Mouse (Mus musculus) layer of hippocampus, adult 2 months (tissue): ENCODE data around the gene Zfp69. TPM values are rescaled to one million over a fixed set of nuclear protein-coding genes. Genes with fewer than 3 reads are reported as not detected.

Experiments used
- DNase-seq, 2 experiments: peaks; one replicate each; pipeline ENCODE4 v3.0.0; 2022; ENCODE audit warnings: low spot score in 2 of 2
- H3K27ac ChIP-seq: fragments of 200-600 bp; 2 replicates; pipeline ENCODE4 v1.8.1; 2022
- H3K4me3 ChIP-seq: fragments of 200-600 bp; 2 replicates; pipeline ENCODE4 v1.8.1; 2022; ENCODE audit warnings: mild to moderate bottlenecking
- CTCF ChIP-seq: fragments of 200-600 bp; conservative IDR thresholded peaks from 2 replicates; pipeline ENCODE4 v1.8.1; 2022; ENCODE audit warnings: antibody characterized with exemption, mild to moderate bottlenecking, moderate library complexity
- total RNA-seq, 2 experiments: library from RNA; stranded (reverse); gene quantifications; 2 replicates each; pipeline ENCODE4 v1.2.3; 2021

Zfp69 gene
- total RNA-seq, 2 experiments from 2014 or later: 1.5 to 1.7 TPM

GRCm38 (mm10) chr4:120955586-120955985 lies 4.1 kb upstream of the Zfp69 start:
- no peak overlapping the region for H3K27ac ChIP-seq
- TF ChIP-seq CTCF: no peak
- no peak for DNase-seq
- no peak overlapping the region for H3K4me3 ChIP-seq

- H3K27ac ChIP-seq: no peak overlapping the region
These were observed 2.2 kb upstream of the Zfp69 start for GRCm38 (mm10) chr4:120953667-120954066.

GRCm38 (mm10) chr4:120953038-120953437 lies 1.5 kb upstream of the Zfp69 start:
- Histone ChIP-seq H3K4me3 (no peak overlapping the region), H3K27ac (no peak overlapping the region)
- no peak for DNase-seq
- TF ChIP-seq CTCF: no peak

More at GRCm38 (mm10) chr4:120953667-120954066, 2.2 kb upstream of the Zfp69 start:
- H3K4me3 ChIP-seq: no peak overlapping the region
- no peak for TF ChIP-seq CTCF
- no peak for DNase-seq

- TF ChIP-seq CTCF: no peak
- peak overlapping the region; percentile 93 for H3K27ac ChIP-seq
- H3K4me3 ChIP-seq: peak overlapping the region; percentile 61
- DNase-seq: no peak
These were observed 664 bp upstream of the Zfp69 start for GRCm38 (mm10) chr4:120952163-120952562.

- no peak for TF ChIP-seq CTCF
- Histone ChIP-seq H3K4me3 (peak overlapping the region; percentile 61), H3K27ac (peak overlapping the region; percentile 93)
- no peak for DNase-seq
These were observed 604 bp downstream of the Zfp69 start for GRCm38 (mm10) chr4:120950763-120951427.

- DNase-seq: no peak
- Histone ChIP-seq H3K27ac (no peak overlapping the region), H3K4me3 (no peak overlapping the region)
- TF ChIP-seq CTCF: no peak
These were observed 2.6 kb downstream of the Zfp69 start for GRCm38 (mm10) chr4:120948938-120949337.

GRCm38 (mm10) chr4:120935006-120935405 lies 16.5 kb downstream of the Zfp69 start:
- H3K27ac ChIP-seq: no peak overlapping the region
- DNase-seq: no peak
- no peak overlapping the region for H3K4me3 ChIP-seq
- no peak for TF ChIP-seq CTCF

GRCm38 (mm10) chr4:120930736-120931135 lies 20.8 kb downstream of the Zfp69 start:
- TF ChIP-seq CTCF: no peak
- Histone ChIP-seq H3K4me3 (no peak overlapping the region), H3K27ac (no peak overlapping the region)
- DNase-seq: no peak

- TF ChIP-seq CTCF: peak; percentile 42
- H3K27ac ChIP-seq: no peak overlapping the region
- no peak for DNase-seq
These were observed 22.8 kb downstream of the Zfp69 start for GRCm38 (mm10) chr4:120928686-120929085.

GRCm38 (mm10) chr4:120925386-120925785 lies 26.1 kb downstream of the Zfp69 start:
- DNase-seq: peak; percentile 13 to 17
- peak overlapping the region; percentile 98 for H3K27ac ChIP-seq
- peak overlapping the region; percentile 86 for H3K4me3 ChIP-seq
- peak; percentile 60 for TF ChIP-seq CTCF

More at GRCm38 (mm10) chr4:120928686-120929085, 22.8 kb downstream of the Zfp69 start:
- H3K4me3 ChIP-seq: no peak overlapping the region

GRCm38 (mm10) chr4:120924554-120925299 lies 26.8 kb downstream of the Zfp69 start, which contains the start of gene Exo5:
Gene Exo5, minus strand, starts transcription at chr4:120925017.
- H3K27ac ChIP-seq: peak within 1 kb of the TSS; percentile 98
- no peak for TF ChIP-seq CTCF
- peak; percentile 91 to 92 for DNase-seq
- H3K4me3 ChIP-seq: peak within 1 kb of the TSS; percentile 86

- H3K4me3 ChIP-seq: no peak overlapping the region
- TF ChIP-seq CTCF: no peak
- no peak for DNase-seq
- H3K27ac ChIP-seq: no peak overlapping the region
These were observed 30.0 kb downstream of the Zfp69 start for GRCm38 (mm10) chr4:120921461-120921860.

- TF ChIP-seq CTCF: no peak
- DNase-seq: no peak
- Histone ChIP-seq H3K27ac (no peak overlapping the region), H3K4me3 (no peak overlapping the region)
These were observed 37.0 kb downstream of the Zfp69 start for GRCm38 (mm10) chr4:120914501-120914900.
